Mouse (Mus musculus) thymus, adult 2 months (tissue): ENCODE data around the gene Apoa1.

Experiments used
- CTCF ChIP-seq: fragments of 200-500 bp; IDR thresholded peaks from 2 replicates; pipeline ENCODE4 v1.5.1; 2012; ENCODE audit warnings: mild to moderate bottlenecking, control low read depth, low read length, moderate library complexity, borderline replicate concordance; ENCODE audit not compliant: control insufficient read depth, poor library complexity, insufficient read depth; ENCODE audit errors: extremely low read depth
- POLR2A ChIP-seq: fragments of 200-500 bp; IDR thresholded peaks from 2 replicates; pipeline ENCODE4 v1.6.1; 2012; ENCODE audit warnings: mild to moderate bottlenecking, low read length, control low read depth, moderate library complexity; ENCODE audit not compliant: control insufficient read depth, poor library complexity, insufficient read depth; ENCODE audit errors: extremely low read depth

- no peak for TF ChIP-seq CTCF
- no peak for TF ChIP-seq POLR2A
These were observed 27.8 kb downstream of the Apoa1 start for GRCm38 (mm10) chr9:46256177-46256576.
